Comparison of ENCODE assay signal across 11 mouse cellular contexts in the genomic region with DNA sequence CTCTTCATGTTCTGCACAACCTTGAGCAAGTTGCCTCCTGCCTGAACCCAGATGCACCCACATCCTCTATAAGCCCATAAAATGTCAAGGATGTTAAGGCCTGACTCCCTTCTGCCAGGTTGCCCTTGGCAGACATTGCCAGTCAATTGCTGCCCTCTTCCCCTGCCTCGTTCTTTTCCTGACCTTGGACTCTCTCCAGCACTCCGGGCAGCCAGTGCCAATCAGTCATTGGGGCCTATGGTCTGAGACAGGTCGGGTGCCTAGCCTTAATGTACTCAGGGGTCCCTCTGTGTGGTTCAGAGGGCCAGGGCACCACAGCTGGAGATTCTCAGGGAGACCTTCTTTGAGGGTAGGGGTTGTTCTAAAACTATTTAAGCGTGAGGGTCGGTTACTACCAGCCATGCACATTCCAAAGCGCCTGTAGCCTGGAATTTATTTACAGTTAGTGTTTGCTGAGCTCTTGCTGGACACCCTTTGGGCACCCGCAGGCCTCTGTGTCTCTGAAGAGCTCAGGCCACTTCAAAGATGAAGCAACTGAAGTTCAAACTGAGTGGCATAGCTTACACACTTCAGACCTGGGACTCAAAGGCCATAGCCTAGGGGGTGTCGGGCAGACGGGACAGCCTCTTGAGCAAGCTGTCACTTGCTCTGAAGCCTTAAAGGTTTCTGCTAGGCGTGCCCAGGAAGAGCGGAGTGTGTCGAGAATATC. TPM values are rescaled to one million over a fixed set of nuclear protein-coding genes. Genes with fewer than 3 reads are reported as not detected.
A peak's percentile ranks its signal among the peaks of the same experiment; 100 is the strongest.
DNase-seq lines count a peak whose midpoint lies in the region; ATAC-seq lines count a peak whose summit lies in the region.
"Had no signal": no experiment of that assay in that cellular context is flagged by ENCODE, and none has a peak within 500 bp of the region (broad histone marks: within the 10 kb centered on the region; RNA-seq: fewer than 3 reads in every experiment).

No protein-coding gene starts in this region.

- no peak overlapping the region for H3K4me3 ChIP-seq in liver, embryonic 16.5 days (ENCODE audit: low read depth, low read length)
- H3K4me3 ChIP-seq in liver, embryonic 11.5 days (ENCODE audit: low read depth, low read length), result no peak overlapping the region
- no peak overlapping the region for H3K4me3 ChIP-seq in forebrain, embryonic 13.5 days
- H3K4me3 ChIP-seq in intestine, embryonic 16.5 days (ENCODE audit: low read length), result no peak overlapping the region
- H3K4me3 ChIP-seq in midbrain, embryonic 14.5 days (replicated peaks; ENCODE audit: low read depth, low read length), result no peak overlapping the region
- H3K4me3 ChIP-seq: heart, embryonic 15.5 days had no signal

- no peaks in the 10 kb centered on the region for H3K36me3 ChIP-seq in liver, embryonic 16.5 days (ENCODE audit: control insufficient read depth, insufficient read depth)
- no peaks in the 10 kb centered on the region for H3K36me3 ChIP-seq in liver, embryonic 11.5 days (ENCODE audit: control insufficient read depth, insufficient read depth, low read length)
- no peaks in the 10 kb centered on the region for H3K36me3 ChIP-seq in forebrain, embryonic 13.5 days (ENCODE audit: poor library complexity, severe bottlenecking)
- H3K36me3 ChIP-seq in intestine, embryonic 16.5 days (ENCODE audit: control insufficient read depth, insufficient read depth, low read length), result no peaks in the 10 kb centered on the region
- no peaks in the 10 kb centered on the region for H3K36me3 ChIP-seq in midbrain, embryonic 14.5 days (ENCODE audit: control insufficient read depth, insufficient read depth, low read length)
- H3K36me3 ChIP-seq: heart, embryonic 15.5 days had no signal

- H3K9ac ChIP-seq in liver, embryonic 16.5 days (ENCODE audit: low read depth, low read length), result no peak overlapping the region
- H3K9ac ChIP-seq in liver, embryonic 11.5 days (ENCODE audit: low read depth, low read length), result no peak overlapping the region
- peak overlapping the region; percentile 47; the same call in 1 of the 2 replicates for H3K9ac ChIP-seq in forebrain, embryonic 13.5 days
- H3K9ac ChIP-seq in intestine, embryonic 16.5 days (ENCODE audit: low read depth, low read length), result no peak overlapping the region
- H3K9ac ChIP-seq in midbrain, embryonic 14.5 days (replicated peaks; ENCODE audit: low read length), result no peak overlapping the region
- H3K9ac ChIP-seq: heart, embryonic 15.5 days had no signal

- no peaks in the 10 kb centered on the region for H3K9me3 ChIP-seq in liver, embryonic 16.5 days (replicated peaks; ENCODE audit: control insufficient read depth, low read length)
- no peaks in the 10 kb centered on the region for H3K9me3 ChIP-seq in liver, embryonic 11.5 days (ENCODE audit: control insufficient read depth, low read length)
- H3K9me3 ChIP-seq in forebrain, embryonic 13.5 days (replicated peaks), result no peaks in the 10 kb centered on the region
- H3K9me3 ChIP-seq in intestine, embryonic 16.5 days (ENCODE audit: control insufficient read depth, low read length), result no peaks in the 10 kb centered on the region
- H3K9me3 ChIP-seq in midbrain, embryonic 14.5 days (ENCODE audit: control insufficient read depth, low read length), result no peaks in the 10 kb centered on the region
- H3K9me3 ChIP-seq: heart, embryonic 15.5 days had no signal

- 0 out of 2 replicates have a peak overlapping the region, but pooled peaks have one; percentile 3 for H3K27ac ChIP-seq in liver, embryonic 16.5 days (ENCODE audit: low read length)
- no peak overlapping the region for H3K27ac ChIP-seq in liver, embryonic 11.5 days (ENCODE audit: low read depth, low read length)
- H3K27ac ChIP-seq in forebrain, embryonic 13.5 days, result no peak overlapping the region
- peak overlapping the region; percentile 21 for H3K27ac ChIP-seq in intestine, embryonic 16.5 days (ENCODE audit: low read length)
- H3K27ac ChIP-seq in midbrain, embryonic 14.5 days (replicated peaks; ENCODE audit: low read depth, low read length), result no peak overlapping the region
- H3K27ac ChIP-seq: macrophage had no signal

- ATAC-seq in liver, embryonic 16.5 days (ENCODE audit: low read depth), result no peak
- ATAC-seq in liver, embryonic 11.5 days (replicated peaks; ENCODE audit: low FRiP score), result no peak
- no peak for ATAC-seq in forebrain, embryonic 13.5 days
- ATAC-seq in intestine, embryonic 16.5 days, result no peak
- no peak for ATAC-seq in midbrain, embryonic 14.5 days (ENCODE audit: low FRiP score, low TSS enrichment)
- no peak for ATAC-seq in cerebellum, adult (ENCODE audit: insufficient number of reproducible peaks, low FRiP score, low TSS enrichment)

- H3K27me3 ChIP-seq in liver, embryonic 16.5 days (ENCODE audit: control insufficient read depth, insufficient read depth, low read depth, low read length), result peaks cover 40% of the 10 kb centered on the region
- H3K27me3 ChIP-seq in liver, embryonic 11.5 days (replicated peaks; ENCODE audit: control insufficient read depth, insufficient read depth, low read length), result peaks cover 48% of the 10 kb centered on the region
- peaks cover 51% of the 10 kb centered on the region for H3K27me3 ChIP-seq in forebrain, embryonic 13.5 days
- no peaks in the 10 kb centered on the region; the same call in 1 of the 2 replicates for H3K27me3 ChIP-seq in intestine, embryonic 16.5 days (replicated peaks; ENCODE audit: control insufficient read depth, insufficient read depth, low read length)
- H3K27me3 ChIP-seq in midbrain, embryonic 14.5 days (ENCODE audit: control insufficient read depth, insufficient read depth, low read length), result no peaks in the 10 kb centered on the region; the same call in 1 of the 2 replicates

- no peak overlapping the region for H3K4me2 ChIP-seq in liver, embryonic 16.5 days (ENCODE audit: low read depth, low read length)
- no peak overlapping the region; the same call in 1 of the 2 replicates for H3K4me2 ChIP-seq in liver, embryonic 11.5 days
- peak overlapping the region; percentile 89 for H3K4me2 ChIP-seq in forebrain, embryonic 13.5 days
- peak overlapping the region; percentile 27; the same call in 1 of the 2 replicates for H3K4me2 ChIP-seq in intestine, embryonic 16.5 days (ENCODE audit: low read depth, low read length)
- peak overlapping the region; percentile 89 for H3K4me2 ChIP-seq in midbrain, embryonic 14.5 days (ENCODE audit: low read length)
- H3K4me2 ChIP-seq: heart, embryonic 15.5 days had no signal

- peaks cover 20% of the 10 kb centered on the region for H3K4me1 ChIP-seq in liver, embryonic 16.5 days (ENCODE audit: control insufficient read depth, low read depth, low read length)
- H3K4me1 ChIP-seq in liver, embryonic 11.5 days (replicated peaks; ENCODE audit: control insufficient read depth, insufficient read depth, low read length), result peaks cover 25% of the 10 kb centered on the region
- peaks cover 97% of the 10 kb centered on the region for H3K4me1 ChIP-seq in forebrain, embryonic 13.5 days
- peaks cover 66% of the 10 kb centered on the region for H3K4me1 ChIP-seq in intestine, embryonic 16.5 days (ENCODE audit: control insufficient read depth, insufficient read depth, low read length)
- peaks cover 91% of the 10 kb centered on the region for H3K4me1 ChIP-seq in midbrain, embryonic 14.5 days (ENCODE audit: control insufficient read depth, insufficient read depth, low read length)

- no peak for DNase-seq in liver, embryonic 11.5 days (ENCODE audit: low spot score)
- DNase-seq in midbrain, embryonic 14.5 days, result no peak
- no peak for DNase-seq in embryo, embryonic 11 days
- DNase-seq in cerebellum, adult 18-20 months, result no peak
- DNase-seq: layer of hippocampus, adult 9-11 months had no signal

- WGBS in liver, embryonic 16.5 days (ENCODE audit: insufficient replicate concordance), result 49% methylated on average over 12 of the region's 12 CpGs
- 59% methylated on average over 12 of the region's 12 CpGs for WGBS in liver, embryonic 11.5 days
- WGBS in forebrain, embryonic 13.5 days, result 67% methylated on average over 12 of the region's 12 CpGs
- WGBS in intestine, embryonic 16.5 days, result 40% methylated on average over 12 of the region's 12 CpGs
- 68% methylated on average over 12 of the region's 12 CpGs for WGBS in midbrain, embryonic 14.5 days

RNA-seq across cellular contexts. Expression of gene Fam222a, which starts 6.3 kb away (rescaled TPM):
- polyA plus RNA-seq in liver, embryonic 16.5 days (2015; fragmentation: Nextera tagmentation; extraction: Ambion mirVana), result 0.46 and 0.67 TPM in 2 replicates
- polyA plus RNA-seq in liver, embryonic 11.5 days (2014; fragmentation: Nextera tagmentation; extraction: Ambion mirVana), result 2.2 and 2.3 TPM in 2 replicates
- polyA plus RNA-seq in forebrain, embryonic 13.5 days (2015; fragmentation: Nextera tagmentation; extraction: Ambion mirVana), result 4.8 and 4.9 TPM in 2 replicates
- 3.9 and 5.8 TPM in 2 replicates for polyA plus RNA-seq in intestine, embryonic 16.5 days (2015; fragmentation: Nextera tagmentation; extraction: Ambion mirVana)
- 5.7 and 7.0 TPM in 2 replicates for polyA plus RNA-seq in midbrain, embryonic 14.5 days (2014; fragmentation: Nextera tagmentation; extraction: Ambion mirVana)

Comparison
In these comparisons a context has a peak if more than half of its experiments do, and no peak if none do; other contexts are left out.
1. H3K27ac ChIP-seq: peak in liver, embryonic 16.5 days (single experiment) and intestine, embryonic 16.5 days (single experiment); none in liver, embryonic 11.5 days (single experiment), forebrain, embryonic 13.5 days (single experiment) and midbrain, embryonic 14.5 days (single experiment).
2. H3K4me2 ChIP-seq: peak in forebrain, embryonic 13.5 days (single experiment), intestine, embryonic 16.5 days (single experiment) and midbrain, embryonic 14.5 days (single experiment); none in liver, embryonic 16.5 days (single experiment) and liver, embryonic 11.5 days (single experiment).